Mouse (Mus musculus) gastrocnemius, postnatal 14 days (tissue): ENCODE measurements around the gene Pbxip1. TPM values are rescaled to one million over a fixed set of nuclear protein-coding genes. Genes with fewer than 3 reads are reported as not detected.
"Not testable (repeated sequence)": the region's sequence is repeated elsewhere in the genome, so short reads cannot be mapped to it uniquely, and the experiment has no call there.

ENCODE experiments used
- DNase-seq: peaks from one replicate; pipeline ENCODE4 v3.0.0; 2021; ENCODE audit warnings: mixed read lengths
- intact Hi-C: fragments of 180-260 bp; cut with DNase I; formaldehyde crosslinking; loops from one replicate; pipeline ENCODE4 v1.15.1; 2025; ENCODE audit warnings: low total_unique reads
- total RNA-seq, 2 experiments: library from RNA; stranded (reverse); gene quantifications; 2 replicates each; pipeline ENCODE4 v1.2.3; 2021

Gene Pbxip1
- total RNA-seq, 2 experiments from 2014 or later = 163 to 164 TPM

- intact Hi-C loops, DNase-seq: not testable (repeated sequence)
Observed at GRCm38 (mm10) chr3:89429021-89429420, 7.5 kb upstream of the Pbxip1 start.

- intact Hi-C loops = no loop called here
- DNase-seq = peak; percentile 97
Observed at GRCm38 (mm10) chr3:89430171-89431159, 6.0 kb upstream of the Pbxip1 start, which contains the start of gene Pygo2. Pygo2 (plus strand) TSS chr3:89430214.

- intact Hi-C loops = no loop called here
- DNase-seq = no peak
Observed at GRCm38 (mm10) chr3:89432606-89433005, 3.9 kb upstream of the Pbxip1 start.

GRCm38 (mm10) chr3:89434532-89434931 lies 2.0 kb upstream of the Pbxip1 start:
- no peak for DNase-seq
- intact Hi-C loops = no loop called here

GRCm38 (mm10) chr3:89435041-89435440 lies 1.5 kb upstream of the Pbxip1 start:
- intact Hi-C loops = no loop called here
- DNase-seq = no peak

GRCm38 (mm10) chr3:89437269-89437668 lies 763 bp downstream of the Pbxip1 start:
- DNase-seq = peak; percentile 31
- intact Hi-C loops = no loop called here

- DNase-seq = peak; percentile 64
Observed at GRCm38 (mm10) chr3:89440691-89441090, 4.2 kb downstream of the Pbxip1 start.

GRCm38 (mm10) chr3:89448720-89449537 lies 12.4 kb downstream of the Pbxip1 start:
- intact Hi-C loops = loop anchor here (5.0 kb wide), 1 partner anchor 33 kb away; no protein-coding TSS in a partner anchor
- DNase-seq = peak; percentile 79

More at GRCm38 (mm10) chr3:89440691-89441090, 4.2 kb downstream of the Pbxip1 start:
- intact Hi-C loops = no loop called here

- DNase-seq = peak; percentile 74
- intact Hi-C loops = loop anchor here (5.0 kb wide), 1 partner anchor 33 kb away; no protein-coding TSS in a partner anchor
Observed at GRCm38 (mm10) chr3:89449541-89449940, 13.0 kb downstream of the Pbxip1 start.

- intact Hi-C loops = no loop called here
- no peak for DNase-seq
Observed at GRCm38 (mm10) chr3:89451916-89452315, 15.4 kb downstream of the Pbxip1 start.

GRCm38 (mm10) chr3:89454401-89455177 lies 18.1 kb downstream of the Pbxip1 start, which contains the start of gene Pmvk:
Pmvk (plus strand) TSS chr3:89454541.
- DNase-seq = no peak
- intact Hi-C loops = no loop called here

- intact Hi-C loops = no loop called here
- DNase-seq = no peak
Observed at GRCm38 (mm10) chr3:89455786-89456285, 19.3 kb downstream of the Pbxip1 start.

GRCm38 (mm10) chr3:89456726-89457665 lies 20.5 kb downstream of the Pbxip1 start:
- intact Hi-C loops = no loop called here
- peak; percentile 69 for DNase-seq

- intact Hi-C loops = no loop called here
Observed at GRCm38 (mm10) chr3:89458372-89458964, 22.0 kb downstream of the Pbxip1 start.

GRCm38 (mm10) chr3:89458965-89459807 lies 22.7 kb downstream of the Pbxip1 start:
- intact Hi-C loops = no loop called here
- DNase-seq = peak; percentile 91

More at GRCm38 (mm10) chr3:89458372-89458964, 22.0 kb downstream of the Pbxip1 start:
- no peak for DNase-seq

- DNase-seq = no peak
- intact Hi-C loops = no loop called here
Observed at GRCm38 (mm10) chr3:89468268-89468667, 31.8 kb downstream of the Pbxip1 start.

- DNase-seq = no peak
- intact Hi-C loops = no loop called here
Observed at GRCm38 (mm10) chr3:89472280-89472679, 35.8 kb downstream of the Pbxip1 start.
